Mouse (Mus musculus) MEL (cell line): ENCODE data around the gene Me3.

ENCODE experiments used
- BHLHE40 ChIP-seq: IDR thresholded peaks from 2 replicates; pipeline ENCODE4 v1.6.1; 2012; ENCODE audit warnings: low read depth, mild to moderate bottlenecking, inconsistent platforms, low read length, improper control_type of control experiment, borderline replicate concordance
- CHD2 ChIP-seq: IDR thresholded peaks from 2 replicates; pipeline ENCODE4 v1.6.1; 2011; ENCODE audit warnings: low read length, improper control_type of control experiment
- CTCF ChIP-seq, 3 experiments: IDR thresholded peaks in 2 of 3; conservative IDR thresholded peaks in 1 of 3; 2 replicates each; pipeline ENCODE4 v1.5.1; 2011 to 2012; ENCODE audit warnings: low read length in 3 of 3, low read depth in 2 of 3, mild to moderate bottlenecking in 2 of 3, improper control_type of control experiment in 1 of 3, inconsistent platforms in 1 of 3, mixed read lengths in 1 of 3, moderate library complexity in 1 of 3; ENCODE audit not compliant: control insufficient read depth in 1 of 3, insufficient read depth in 1 of 3, poor library complexity in 1 of 3, severe bottlenecking in 1 of 3
- GATA1 ChIP-seq: IDR thresholded peaks from 2 replicates; pipeline ENCODE4 v1.6.1; 2011; ENCODE audit warnings: low read depth, low read length, improper control_type of control experiment
- MAFK ChIP-seq: IDR thresholded peaks from 2 replicates; pipeline ENCODE4 v1.6.1; 2011; ENCODE audit warnings: low read depth, mild to moderate bottlenecking, low read length, improper control_type of control experiment, borderline replicate concordance
- MXI1 ChIP-seq: IDR thresholded peaks from 2 replicates; pipeline ENCODE4 v1.6.1; 2011; ENCODE audit warnings: mild to moderate bottlenecking, low read depth, low read length, improper control_type of control experiment
- POLR2A ChIP-seq, 2 experiments: IDR thresholded peaks; 2 replicates each; pipeline ENCODE4 v1.6.1; 2011 to 2012; ENCODE audit warnings: low read length in 2 of 2, mild to moderate bottlenecking in 2 of 2, control low read depth in 1 of 2, improper control_type of control experiment in 1 of 2, low read depth in 1 of 2, moderate library complexity in 1 of 2; ENCODE audit not compliant: control insufficient read depth in 1 of 2, insufficient read depth in 1 of 2, poor library complexity in 1 of 2
- POLR2AphosphoS5 ChIP-seq: IDR thresholded peaks from 2 replicates; pipeline ENCODE4 v1.6.1; 2012; ENCODE audit warnings: low read depth, borderline replicate concordance, mild to moderate bottlenecking, inconsistent platforms, low read length, moderate library complexity, mixed read lengths
- TAL1 ChIP-seq: IDR thresholded peaks from 2 replicates; pipeline ENCODE4 v1.6.1; 2012; ENCODE audit warnings: mild to moderate bottlenecking, inconsistent platforms, low read length, moderate library complexity, mixed read lengths
- TBP ChIP-seq: IDR thresholded peaks from 2 replicates; pipeline ENCODE4 v1.8.0; 2011; ENCODE audit warnings: low read depth, low read length, improper control_type of control experiment
- UBTF ChIP-seq: IDR thresholded peaks from 2 replicates; pipeline ENCODE4 v1.6.1; 2012; ENCODE audit warnings: low read depth, mild to moderate bottlenecking, inconsistent platforms, low read length, improper control_type of control experiment, moderate library complexity, borderline replicate concordance; ENCODE audit not compliant: insufficient read depth
- USF2 ChIP-seq, 2 experiments: IDR thresholded peaks; 2 replicates each; pipeline ENCODE4 v1.6.1; 2011 to 2012; ENCODE audit warnings: improper control_type of control experiment in 2 of 2, low read length in 2 of 2, borderline replicate concordance in 1 of 2, inconsistent platforms in 1 of 2, low read depth in 1 of 2, mild to moderate bottlenecking in 1 of 2; ENCODE audit not compliant: insufficient read depth in 1 of 2
- ZNF384 ChIP-seq: IDR thresholded peaks from 2 replicates; pipeline ENCODE4 v1.6.1; 2012; ENCODE audit warnings: low read depth, mild to moderate bottlenecking, inconsistent platforms, low read length, improper control_type of control experiment

DNA sequence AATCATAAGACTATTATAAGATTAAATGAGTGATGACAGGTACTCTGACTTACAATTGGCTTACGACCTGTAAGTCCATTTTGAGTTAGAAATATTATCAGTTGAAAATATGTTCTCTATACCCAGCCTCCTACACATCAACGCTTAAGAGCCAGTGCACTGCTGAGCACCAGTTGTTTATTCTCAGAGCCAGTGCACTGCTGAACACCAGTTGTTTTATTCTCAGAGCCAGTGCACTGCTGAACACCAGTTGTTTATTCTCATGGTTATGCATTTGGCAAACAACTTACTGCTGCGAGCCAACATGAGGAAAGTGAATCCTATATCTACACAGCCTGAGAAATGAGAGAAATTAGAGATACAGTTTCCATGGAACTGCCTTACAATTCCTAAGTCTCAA lies 2.3 kb upstream of the Me3 start:
- TF ChIP-seq CTCF (IDR thresholded peaks at IDR 0.05 in 2 of 3, conservative IDR thresholded peaks at IDR 0.05 in 1 of 3; ENCODE audit: control insufficient read depth in 1 of 3, insufficient read depth in 1 of 3, low read depth in 2 of 3, low read length in 3 of 3, poor library complexity in 1 of 3, severe bottlenecking in 1 of 3), result no peak
- no peak for TF ChIP-seq POLR2AphosphoS5
- no peak for TF ChIP-seq POLR2A (IDR thresholded peaks at IDR 0.05; ENCODE audit: control insufficient read depth in 1 of 2, insufficient read depth in 1 of 2, low read depth in 1 of 2, low read length in 2 of 2, poor library complexity in 1 of 2)
- TF ChIP-seq TBP, result no peak
- no peak for TF ChIP-seq UBTF
- TF ChIP-seq CHD2, result no peak
- no peak for TF ChIP-seq TAL1
- no peak for TF ChIP-seq MAFK
- TF ChIP-seq GATA1, result no peak
- no peak for TF ChIP-seq BHLHE40
- TF ChIP-seq ZNF384, result no peak
- no peak for TF ChIP-seq MXI1
- no peak for TF ChIP-seq USF2 (IDR thresholded peaks at IDR 0.05; ENCODE audit: borderline replicate concordance in 1 of 2, insufficient read depth in 1 of 2, low read depth in 1 of 2, low read length in 2 of 2)
